Mouse (Mus musculus) kidney, adult 2 months (tissue): Measurements from ENCODE around the gene Naa11.

Experiments
- CTCF ChIP-seq: fragments of 200-500 bp; conservative IDR thresholded peaks from 2 replicates; pipeline ENCODE4 v1.5.1; 2011; ENCODE audit warnings: low read depth, mild to moderate bottlenecking, control low read depth, low read length, moderate library complexity, mixed read lengths; ENCODE audit not compliant: insufficient read depth, insufficient read length
- POLR2A ChIP-seq: fragments of 200-500 bp; IDR thresholded peaks from one replicate; pipeline ENCODE4 v1.6.1; 2011; ENCODE audit warnings: low read depth, low read length, control low read depth

GRCm38 (mm10) chr5:97356135-97356534 is 36.0 kb downstream of the Naa11 start:
- TF ChIP-seq CTCF (no peak), POLR2A (no peak)
